Mouse (Mus musculus) gastrocnemius, postnatal 10 days (tissue): ENCODE results near the gene Dner. TPM values are rescaled to one million over a fixed set of nuclear protein-coding genes. Genes with fewer than 3 reads are reported as not detected.

ENCODE experiments used
- DNase-seq: peaks from one replicate; pipeline ENCODE4 v3.0.0; 2021; ENCODE audit warnings: mixed read lengths
- total RNA-seq, 2 experiments: library from RNA; stranded (reverse); gene quantifications; 2 replicates each; pipeline ENCODE4 v1.2.3; 2021

The Dner gene
- total RNA-seq, 2 experiments from 2014 or later = 1.9 to 2.1 TPM

- no peak for DNase-seq
These were observed 59.1 kb downstream of the Dner start for GRCm38 (mm10) chr1:84636890-84637289.

GRCm38 (mm10) chr1:84628244-84628643 is 67.8 kb downstream of the Dner start:
- DNase-seq = no peak

DNA sequence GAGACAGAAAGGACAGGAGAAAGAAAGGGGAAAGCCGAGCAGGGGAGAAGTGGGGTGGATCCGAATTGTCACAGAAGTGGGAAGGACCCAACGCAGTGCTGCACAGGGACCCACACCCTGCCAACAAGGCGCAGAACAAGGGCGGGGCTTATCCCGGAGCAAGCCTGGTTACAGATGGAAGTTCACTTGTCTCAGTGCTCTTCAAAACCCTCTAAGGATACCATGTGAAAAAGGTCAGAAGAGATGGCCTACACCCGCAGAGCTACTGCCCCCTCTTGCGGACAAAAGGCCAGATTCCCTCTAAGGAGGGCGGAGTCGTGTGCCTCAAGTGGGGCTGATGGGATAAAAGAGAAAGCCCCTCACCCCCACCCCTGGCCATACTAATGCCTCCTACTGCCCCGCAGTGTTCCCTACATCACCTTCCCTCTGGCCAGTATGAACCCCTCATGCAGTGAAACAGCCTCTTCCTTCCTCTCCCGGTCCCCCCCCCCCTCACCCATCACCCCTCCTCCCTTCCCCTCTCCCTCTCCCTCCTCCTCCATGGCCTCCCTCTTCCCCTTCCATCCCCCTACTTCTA is 73.0 kb downstream of the Dner start:
- no peak for DNase-seq

- DNase-seq = no peak
These were observed 74.7 kb downstream of the Dner start for GRCm38 (mm10) chr1:84621308-84621707.

- DNase-seq = no peak
These were observed 76.8 kb downstream of the Dner start for GRCm38 (mm10) chr1:84619131-84619760.

GRCm38 (mm10) chr1:84618094-84618493 is 77.9 kb downstream of the Dner start:
- DNase-seq = no peak

- no peak for DNase-seq
These were observed 79.9 kb downstream of the Dner start for GRCm38 (mm10) chr1:84616133-84616532.

- no peak for DNase-seq
These were observed 81.4 kb downstream of the Dner start for GRCm38 (mm10) chr1:84614596-84614995.

DNA sequence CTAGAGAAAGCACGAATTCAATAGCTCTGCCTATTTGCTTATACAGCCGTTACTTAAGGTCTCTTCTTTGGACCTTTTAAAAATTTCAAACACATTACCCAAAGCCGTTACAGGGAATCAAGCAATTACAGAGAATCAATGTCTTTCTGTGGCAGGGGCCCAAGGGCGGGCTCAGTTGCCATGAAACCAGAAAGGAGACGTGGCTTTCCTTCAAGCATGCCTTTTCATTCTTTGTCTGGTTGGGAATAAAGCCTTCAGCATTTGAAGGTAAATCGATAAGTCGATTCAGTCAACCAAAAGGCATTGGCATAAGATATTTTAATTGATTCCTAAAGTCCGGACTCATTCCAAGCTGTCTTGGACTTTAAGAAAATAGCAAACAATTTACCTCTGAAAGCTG is 82.9 kb downstream of the Dner start:
- DNase-seq = no peak

- no peak for DNase-seq
These were observed 84.7 kb downstream of the Dner start for GRCm38 (mm10) chr1:84611331-84611730.

- DNase-seq = no peak
These were observed 97.0 kb downstream of the Dner start for GRCm38 (mm10) chr1:84599025-84599424.

GRCm38 (mm10) chr1:84596023-84596422 is 100.0 kb downstream of the Dner start:
- DNase-seq = no peak

DNA sequence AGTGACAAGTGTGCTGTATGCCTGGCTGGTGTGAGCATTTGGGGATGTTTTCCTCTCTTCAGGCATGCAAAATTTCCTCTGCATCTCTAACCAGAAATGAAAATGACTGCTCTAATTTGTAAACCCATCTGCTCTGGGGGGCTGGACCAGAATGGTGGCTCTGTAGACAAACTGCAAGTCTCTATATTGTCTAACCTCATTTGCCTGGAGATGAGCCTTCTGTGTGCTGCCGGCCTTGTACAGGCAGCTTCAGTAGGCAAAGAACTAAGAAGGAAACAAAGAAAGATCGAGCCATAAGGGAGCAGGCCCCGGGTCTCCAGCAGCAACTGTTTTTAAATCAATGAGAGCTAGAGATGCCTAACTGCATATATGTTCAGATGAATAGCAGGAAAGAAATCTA is 103.6 kb downstream of the Dner start:
- DNase-seq = no peak

DNA sequence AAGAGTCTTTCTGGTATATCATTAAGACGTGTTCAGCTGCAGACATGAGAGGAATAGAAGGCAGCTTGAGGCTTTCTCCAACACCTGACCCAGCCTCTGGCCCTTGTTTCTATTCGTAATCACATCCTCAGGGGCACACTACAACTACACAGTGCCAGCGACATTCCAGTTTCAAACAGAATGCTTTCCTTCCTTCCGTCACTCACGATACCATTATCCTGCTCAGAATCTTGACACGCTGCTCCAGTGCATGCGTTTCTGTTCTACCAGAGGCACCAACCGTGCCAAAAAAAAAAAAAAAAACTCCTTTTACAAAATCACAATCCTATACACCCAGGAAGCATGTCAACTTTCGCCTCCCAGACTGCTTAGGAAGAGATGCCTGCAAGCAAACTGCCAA is 105.5 kb downstream of the Dner start:
- no peak for DNase-seq

DNA sequence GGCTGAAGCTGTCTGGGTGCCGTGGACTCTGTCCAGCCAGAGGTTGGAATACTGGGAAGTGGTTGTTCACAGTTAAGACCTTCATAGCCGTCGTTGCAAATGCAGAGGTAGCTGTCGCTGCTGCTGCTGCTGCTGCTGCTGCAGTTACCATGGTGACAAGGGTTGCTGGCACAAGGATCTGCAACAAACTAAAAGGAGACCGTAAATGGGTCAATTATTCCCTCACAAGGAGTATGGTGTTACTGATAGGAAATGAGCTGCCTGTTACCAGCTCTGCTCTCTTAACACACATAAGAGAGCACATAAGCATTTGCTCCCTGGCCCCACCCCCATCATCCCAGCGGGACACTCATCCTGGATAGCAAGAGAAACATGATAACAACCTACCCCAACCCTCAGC is 110.6 kb downstream of the Dner start:
- DNase-seq = no peak

- peak; percentile 69 for DNase-seq
These were observed 114.2 kb downstream of the Dner start for GRCm38 (mm10) chr1:84581812-84582211.

- no peak for DNase-seq
These were observed 134.2 kb downstream of the Dner start for GRCm38 (mm10) chr1:84561841-84562240.

GRCm38 (mm10) chr1:84561387-84561786 is 134.6 kb downstream of the Dner start:
- no peak for DNase-seq

DNA sequence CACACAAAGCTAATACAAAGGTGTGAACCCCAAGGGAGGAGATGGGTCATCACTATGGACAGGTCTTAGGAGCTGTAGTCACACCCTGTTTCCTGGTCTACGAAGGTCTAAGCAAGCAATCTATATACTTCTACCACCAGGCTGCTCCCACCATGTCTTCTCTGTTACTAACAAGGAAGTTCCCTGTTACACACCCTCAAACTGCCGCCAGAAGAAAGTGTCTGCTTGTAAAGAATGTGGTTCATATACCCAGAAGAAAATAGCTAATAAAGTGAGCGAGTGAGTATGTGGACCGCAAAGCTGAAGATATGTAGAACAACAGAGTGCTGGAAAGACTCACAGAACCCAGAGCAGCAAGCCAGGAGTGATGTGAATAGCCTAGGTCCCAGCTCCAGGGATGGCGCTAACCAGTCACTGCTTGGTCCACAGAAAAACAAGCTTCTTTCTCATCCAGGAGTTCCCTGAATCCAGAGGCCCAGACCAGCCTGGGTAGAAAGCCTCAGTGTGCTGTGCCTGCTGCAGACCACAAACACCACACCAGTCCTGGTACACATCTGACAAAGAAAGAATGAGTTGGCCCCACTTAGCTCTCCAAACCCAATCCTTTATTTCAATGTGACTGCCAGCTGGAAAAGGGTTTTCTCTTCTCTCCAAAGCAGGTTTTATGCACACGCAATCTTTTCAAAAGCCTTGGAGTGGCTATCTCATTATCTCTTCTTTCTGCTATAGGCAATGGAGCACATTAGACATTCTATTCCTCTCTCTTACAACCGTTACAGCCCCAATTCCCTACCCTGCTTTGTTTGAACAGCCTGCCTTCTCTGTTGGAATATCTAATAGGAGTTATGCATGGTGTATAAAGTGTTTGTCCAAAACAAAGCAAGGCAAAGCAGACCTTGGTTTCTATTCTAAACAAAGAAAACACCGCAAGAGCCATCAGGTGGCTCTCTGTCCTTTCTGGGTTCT is 139.2 kb downstream of the Dner start:
- DNase-seq = no peak

- DNase-seq = no peak
These were observed 144.0 kb downstream of the Dner start for GRCm38 (mm10) chr1:84552005-84552404.

- no peak for DNase-seq
These were observed 146.0 kb downstream of the Dner start for GRCm38 (mm10) chr1:84550065-84550368.

GRCm38 (mm10) chr1:84549367-84550064 is 146.5 kb downstream of the Dner start:
- DNase-seq = no peak

- DNase-seq = no peak
These were observed 160.0 kb downstream of the Dner start for GRCm38 (mm10) chr1:84536069-84536468.
